Mouse (Mus musculus) forebrain, embryonic 16.5 days (tissue): ENCODE measurements around the gene Tmem120a. TPM values are rescaled to one million over a fixed set of nuclear protein-coding genes. Genes with fewer than 3 reads are reported as not detected.

ENCODE experiments used
- microRNA-seq: library from miRNA; unstranded; fragments of <30 nt; microRNA quantifications from one replicate; pipeline ENCODE4, GENCODE M21; 2017
- polyA plus RNA-seq: library from polyadenylated mRNA; unstranded; fragments of >200 nt; fragmentation: Nextera tagmentation; extraction: Ambion mirVana; gene quantifications from 2 replicates; pipeline ENCODE4 v1.2.1, GENCODE M21; 2015

Tmem120a gene
- polyA plus RNA-seq, 1 experiment from 2014 or later: 82.9 TPM

Small RNA genes lying within 50 kb of the gene (microRNA-seq; reads per million reads assigned to microRNA genes)
- gene Mir7034: not detected

Other genes with a start within 250 kb of the Tmem120a start
- gene Hip1, start 199.3 kb downstream of the Tmem120a start, polyA plus RNA-seq: 29.1 and 32.5 TPM in 2 replicates
- gene Ccl26, start 180.9 kb downstream of the Tmem120a start, polyA plus RNA-seq: not detected in 2 replicates
- 1.4 and 1.5 TPM in 2 replicates for gene Ccl24, start 171.4 kb downstream of the Tmem120a start, polyA plus RNA-seq
- 60.3 and 72.2 TPM in 2 replicates for gene Rhbdd2, start 111.8 kb downstream of the Tmem120a start, polyA plus RNA-seq
- gene Por, start 74.4 kb downstream of the Tmem120a start, polyA plus RNA-seq: 104 and 121 TPM in 2 replicates
- gene Styxl1, start 33.9 kb upstream of the Tmem120a start, polyA plus RNA-seq: 0.23 and 0.35 TPM in 2 replicates
- 562 and 563 TPM in 2 replicates for gene Mdh2, start 34.0 kb upstream of the Tmem120a start, polyA plus RNA-seq
- gene Srrm3, start 62.4 kb upstream of the Tmem120a start, polyA plus RNA-seq: 44.0 and 60.9 TPM in 2 replicates
- gene Hspb1, start 143.5 kb upstream of the Tmem120a start, polyA plus RNA-seq: 7.3 and 9.6 TPM in 2 replicates
- gene Ywhag, start 190.2 kb upstream of the Tmem120a start, polyA plus RNA-seq: 870 and 902 TPM in 2 replicates
- 0.71 and 1.0 TPM in 2 replicates for gene Ssc4d, start 230.1 kb upstream of the Tmem120a start, polyA plus RNA-seq
- 0.19 TPM in 1 of 2 replicates, not detected in the other for gene Zp3, start 235.7 kb upstream of the Tmem120a start, polyA plus RNA-seq